Mouse (Mus musculus) lung, embryonic 16.5 days (tissue): ENCODE measurements around the gene Treml1. TPM values are rescaled to one million over a fixed set of nuclear protein-coding genes. Genes with fewer than 3 reads are reported as not detected.
A peak's percentile ranks its signal among the peaks of the same experiment; 100 is the strongest.

ENCODE experiments used
- ATAC-seq: fragments of 200-750 bp; cut with Nextera tagmentation; 2 replicates; pipeline ENCODE4 v1.8.0; 2017; ENCODE audit warnings: low read depth, mild to moderate bottlenecking, moderate library complexity
- H3K27ac ChIP-seq: fragments of 300-500 bp; sonication (generic); 2 replicates; pipeline ENCODE4 v1.5.1; 2014; ENCODE audit warnings: mild to moderate bottlenecking, control low read depth, low read length
- H3K27me3 ChIP-seq: fragments of 300-500 bp; sonication (generic); 2 replicates; pipeline ENCODE4 v1.6.1; 2014; ENCODE audit warnings: low read depth, low read length, mixed read lengths; ENCODE audit not compliant: control insufficient read depth, insufficient read depth
- H3K36me3 ChIP-seq: fragments of 300-500 bp; sonication (generic); 2 replicates; pipeline ENCODE4 v1.6.1; 2014; ENCODE audit warnings: low read length; ENCODE audit not compliant: control insufficient read depth, insufficient read depth
- H3K4me1 ChIP-seq: fragments of 300-500 bp; sonication (generic); replicated peaks from 2 replicates; pipeline ENCODE4 v1.6.1; 2014; ENCODE audit warnings: low read length, mixed read lengths; ENCODE audit not compliant: control insufficient read depth, insufficient read depth
- H3K4me2 ChIP-seq: fragments of 300-500 bp; sonication (generic); 2 replicates; pipeline ENCODE4 v1.6.1; 2014; ENCODE audit warnings: low read depth, low read length, control low read depth
- H3K4me3 ChIP-seq: fragments of 300-500 bp; sonication (generic); 2 replicates; pipeline ENCODE4 v1.5.1; 2014; ENCODE audit warnings: mild to moderate bottlenecking, low read length, control low read depth
- H3K9ac ChIP-seq: fragments of 300-500 bp; sonication (generic); 2 replicates; pipeline ENCODE4 v1.6.1; 2014; ENCODE audit warnings: low read length, control low read depth
- H3K9me3 ChIP-seq: fragments of 300-500 bp; sonication (generic); 2 replicates; pipeline ENCODE4 v1.6.1; 2016; ENCODE audit warnings: low read length; ENCODE audit not compliant: control insufficient read depth
- WGBS: fragments of 180-500 bp; shearing (Covaris S2); extraction: QIAGEN DNeasy Blood & Tissue Kit; methylation state at CpG from one replicate; pipeline ENCODE4 v1.1.7; 2014; 5-methylcytosine and 5-hydroxymethylcytosine counted together
- polyA plus RNA-seq: library from polyadenylated mRNA; unstranded; fragments of >200 nt; fragmentation: Nextera tagmentation; extraction: Ambion mirVana; gene quantifications from 2 replicates; pipeline ENCODE4 v1.2.1, GENCODE M21; 2015

Gene Treml1
- polyA plus RNA-seq, 1 experiment from 2014 or later, result 2.6 TPM

DNA sequence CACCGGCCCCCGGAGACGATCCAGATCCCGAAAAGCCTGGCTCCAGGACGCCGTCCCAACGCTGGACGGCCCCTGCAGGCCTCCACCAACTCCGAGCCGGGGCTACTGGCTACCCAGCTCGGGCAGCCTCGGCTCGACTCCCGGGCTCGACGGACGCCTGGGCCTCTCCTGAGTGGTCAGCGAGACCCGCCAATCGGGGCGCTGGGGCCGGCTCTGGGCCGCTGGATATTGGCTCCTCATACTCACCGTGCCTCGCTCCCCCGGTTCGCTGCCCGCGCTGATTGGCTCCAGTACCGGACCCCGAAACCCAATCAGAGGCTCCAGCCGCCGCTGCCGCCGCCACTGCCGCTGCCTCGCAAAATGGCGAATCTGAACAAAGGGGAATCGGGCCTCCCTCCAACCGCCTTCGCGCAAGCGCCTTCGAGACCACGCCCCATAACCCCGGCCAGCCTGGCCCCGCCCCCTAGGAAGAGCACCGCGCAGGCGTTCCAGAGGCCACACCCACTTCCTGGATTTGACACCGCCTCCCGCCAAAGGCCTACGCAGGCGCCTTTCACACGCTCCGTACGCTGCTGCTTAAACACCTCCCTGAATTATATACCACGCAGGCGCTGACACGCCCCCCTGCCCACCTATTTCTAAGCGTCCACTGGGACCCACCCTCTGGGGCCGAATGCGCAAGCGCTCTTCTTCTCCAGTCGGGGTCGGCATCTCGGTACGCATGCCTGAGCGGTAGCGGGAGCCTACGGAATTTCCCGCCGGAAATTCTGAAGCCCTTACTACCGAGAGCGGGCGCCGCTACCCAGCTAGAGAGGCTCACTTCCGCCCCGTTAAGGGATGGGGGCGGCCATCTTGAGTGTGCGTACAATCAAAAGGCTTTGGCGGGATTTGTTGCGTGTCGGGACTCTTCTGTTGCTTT is 49.9 kb downstream of the Treml1 start, which contains the start of the genes Nfya and Oard1:
Nfya (minus strand) TSS at position 527 of the 919 bp plus-strand sequence.
Oard1 (plus strand) TSS at position 635 of the 919 bp plus-strand sequence.
- peak within 1 kb of the TSS; percentile 100 for H3K9ac ChIP-seq
- no peaks in the 10 kb centered on the region for H3K9me3 ChIP-seq
- H3K27ac ChIP-seq, result peak within 1 kb of the TSS; percentile 100
- peak; percentile 97 for ATAC-seq
- peaks cover 11% of the 10 kb centered on the region for H3K36me3 ChIP-seq
- no peaks in the 10 kb centered on the region for H3K27me3 ChIP-seq
- H3K4me2 ChIP-seq, result peak within 1 kb of the TSS; percentile 82
- WGBS, result under 1% methylated on average over 83 of the region's 84 CpGs
- peak within 1 kb of the TSS; percentile 95 for H3K4me3 ChIP-seq
- H3K4me1 ChIP-seq, result peaks cover 27% of the 10 kb centered on the region

GRCm38 (mm10) chr17:48410299-48410785 is 50.6 kb downstream of the Treml1 start:
- H3K36me3 ChIP-seq, result peaks cover 16% of the 10 kb centered on the region
- peak overlapping the region; percentile 100 for H3K27ac ChIP-seq
- H3K4me1 ChIP-seq, result peaks cover 27% of the 10 kb centered on the region
- H3K9ac ChIP-seq, result peak overlapping the region; percentile 93
- H3K4me2 ChIP-seq, result peak overlapping the region; percentile 82
- H3K27me3 ChIP-seq, result no peaks in the 10 kb centered on the region
- peak overlapping the region; percentile 78 for H3K4me3 ChIP-seq
- peak; percentile 7 for ATAC-seq
- 0% methylated on average over 13 of the region's 13 CpGs for whole genome bisulfite sequencing
- H3K9me3 ChIP-seq, result no peaks in the 10 kb centered on the region

DNA sequence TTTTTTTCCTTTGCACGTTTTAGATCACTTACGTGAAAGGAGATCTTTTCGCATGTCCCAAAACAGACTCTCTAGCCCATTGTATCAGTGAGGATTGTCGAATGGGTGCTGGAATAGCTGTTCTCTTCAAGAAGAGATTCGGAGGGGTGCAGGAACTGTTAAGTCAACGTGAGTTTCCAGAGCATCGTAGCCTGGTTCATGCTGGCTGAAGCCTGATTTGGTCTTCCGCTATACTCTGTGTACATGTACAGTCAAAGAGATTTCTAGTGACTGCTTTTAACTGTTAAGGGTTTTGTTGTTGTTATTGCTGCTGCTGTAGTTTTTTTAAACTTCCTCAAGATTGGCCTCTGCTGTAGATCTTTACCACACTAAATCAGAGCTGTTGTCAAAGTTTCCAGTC is 51.5 kb downstream of the Treml1 start:
- Histone ChIP-seq H3K9me3 (no peaks in the 10 kb centered on the region), H3K36me3 (peaks cover 20% of the 10 kb centered on the region), H3K9ac (peak overlapping the region; percentile 93), H3K27me3 (no peaks in the 10 kb centered on the region), H3K27ac (peak overlapping the region; percentile 100), H3K4me2 (peak overlapping the region; percentile 82), H3K4me1 (peaks cover 27% of the 10 kb centered on the region), H3K4me3 (peak overlapping the region; percentile 78)
- WGBS, result 26% methylated on average over 8 of the region's 8 CpGs
- ATAC-seq, result no peak

DNA sequence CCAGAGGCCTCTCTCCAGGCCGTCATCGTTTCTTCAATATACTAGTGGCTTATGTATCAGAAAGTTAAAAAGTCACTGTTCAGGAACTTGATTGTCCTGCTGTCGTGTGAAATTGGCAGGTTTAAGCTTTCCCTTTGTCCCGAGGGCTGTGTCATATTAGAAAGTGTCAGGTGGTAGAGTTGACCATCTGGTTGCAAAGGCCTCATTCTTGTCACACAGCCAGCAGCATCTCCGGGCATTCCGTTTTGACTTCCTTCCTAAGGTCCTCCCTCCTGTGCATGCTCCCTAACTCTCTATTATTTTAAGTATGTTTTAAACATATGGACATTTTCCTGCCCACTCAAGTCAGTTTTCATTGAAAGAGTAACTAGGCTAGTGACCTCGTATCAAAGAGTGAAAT is 56.3 kb downstream of the Treml1 start:
- Histone ChIP-seq H3K9me3 (no peaks in the 10 kb centered on the region), H3K36me3 (peaks cover 20% of the 10 kb centered on the region), H3K9ac (no peak overlapping the region), H3K4me1 (peaks cover 16% of the 10 kb centered on the region), H3K4me2 (no peak overlapping the region), H3K27me3 (no peaks in the 10 kb centered on the region), H3K4me3 (no peak overlapping the region), H3K27ac (peak overlapping the region; percentile 38; the same call in 1 of the 2 replicates)
- ATAC-seq, result peak; percentile 54; the same call in 1 of the 2 replicates
- 64% methylated on average over 7 of the region's 7 CpGs for WGBS

Other genes starting within 250 kb of the Treml1 start
- not detected in 2 replicates for gene 9830107B12Rik, start 213.6 kb upstream of the Treml1 start, polyA plus RNA-seq
- 0.36 TPM in 1 of 2 replicates, not detected in the other for gene A530064D06Rik, start 192.6 kb upstream of the Treml1 start, polyA plus RNA-seq
- gene Trem1, start 127.1 kb upstream of the Treml1 start, polyA plus RNA-seq, result 0.20 and 0.43 TPM in 2 replicates
- gene Trem3, start 112.1 kb upstream of the Treml1 start, polyA plus RNA-seq, result 0.29 and 0.51 TPM in 2 replicates
- gene Treml4, start 95.6 kb upstream of the Treml1 start, polyA plus RNA-seq, result 0.31 TPM in 2 replicates
- 0.34 and 0.40 TPM in 2 replicates for gene Treml2, start 60.4 kb upstream of the Treml1 start, polyA plus RNA-seq
- 0.34 and 0.70 TPM in 2 replicates for gene B430306N03Rik, start 43.8 kb upstream of the Treml1 start, polyA plus RNA-seq
- 4.5 and 5.6 TPM in 2 replicates for gene Trem2, start 13.5 kb upstream of the Treml1 start, polyA plus RNA-seq
- gene Nfya, start 50.0 kb downstream of the Treml1 start, polyA plus RNA-seq, result 18.1 and 19.7 TPM in 2 replicates
- 67.8 and 68.4 TPM in 2 replicates for gene Oard1, start 50.1 kb downstream of the Treml1 start, polyA plus RNA-seq
- gene Apobec2, start 73.0 kb downstream of the Treml1 start, polyA plus RNA-seq, result 9.9 and 10.5 TPM in 2 replicates
- gene Tspo2, start 91.6 kb downstream of the Treml1 start, polyA plus RNA-seq, result 2.6 and 3.2 TPM in 2 replicates
- 2.7 and 3.6 TPM in 2 replicates for gene Unc5cl, start 95.0 kb downstream of the Treml1 start, polyA plus RNA-seq